Mouse (Mus musculus) heart, postnatal 4 days (tissue): ENCODE results near the gene R3hdm4. TPM values are rescaled to one million over a fixed set of nuclear protein-coding genes. Genes with fewer than 3 reads are reported as not detected.
"Not testable (repeated sequence)": the region's sequence is repeated elsewhere in the genome, so short reads cannot be mapped to it uniquely, and the experiment has no call there.

Experiments used
- DNase-seq: peaks from one replicate; pipeline ENCODE4 v3.0.0; 2021
- total RNA-seq, 2 experiments: library from RNA; stranded (reverse); gene quantifications; 2 replicates each; pipeline ENCODE4 v1.2.3; 2021

R3hdm4 gene
- total RNA-seq, 2 experiments from 2014 or later: 91.0 to 100 TPM

GRCm38 (mm10) chr10:79897316-79898245, 23.4 kb downstream of the R3hdm4 start:
- DNase-seq: no peak

- DNase-seq: no peak
Observed at GRCm38 (mm10) chr10:79896814-79897213, 24.2 kb downstream of the R3hdm4 start.

- DNase-seq: no peak
Observed at GRCm38 (mm10) chr10:79896306-79896705, 24.7 kb downstream of the R3hdm4 start.

- peak; percentile 84 for DNase-seq
Observed at GRCm38 (mm10) chr10:79892451-79893118, 28.4 kb downstream of the R3hdm4 start.

- DNase-seq: no peak
Observed at GRCm38 (mm10) chr10:79890670-79891069, 30.3 kb downstream of the R3hdm4 start, which contains the start of gene Cfd. Gene Cfd (plus strand): TSS chr10:79890853.

GRCm38 (mm10) chr10:79889386-79889785, 31.6 kb downstream of the R3hdm4 start:
- no peak for DNase-seq

- no peak for DNase-seq
Observed at GRCm38 (mm10) chr10:79886611-79887010, 34.4 kb downstream of the R3hdm4 start.

- DNase-seq: no peak
Observed at GRCm38 (mm10) chr10:79886054-79886453, 35.0 kb downstream of the R3hdm4 start, which contains the start of gene Elane. Gene Elane (plus strand): TSS chr10:79886247.

- not testable (repeated sequence) for DNase-seq
Observed at GRCm38 (mm10) chr10:79884938-79885337, 36.1 kb downstream of the R3hdm4 start.

- DNase-seq: peak; percentile 77
Observed at GRCm38 (mm10) chr10:79884446-79884845, 36.6 kb downstream of the R3hdm4 start.

GRCm38 (mm10) chr10:79883297-79884084, 37.5 kb downstream of the R3hdm4 start:
- DNase-seq: peak; percentile 88

GRCm38 (mm10) chr10:79881981-79882380, 39.0 kb downstream of the R3hdm4 start:
- peak; percentile 40 for DNase-seq

- DNase-seq: no peak
Observed at GRCm38 (mm10) chr10:79880721-79881120, 40.3 kb downstream of the R3hdm4 start.

GRCm38 (mm10) chr10:79879527-79879926, 41.5 kb downstream of the R3hdm4 start:
- no peak for DNase-seq

GRCm38 (mm10) chr10:79877757-79878156, 43.3 kb downstream of the R3hdm4 start:
- DNase-seq: peak; percentile 42

- no peak for DNase-seq
Observed at GRCm38 (mm10) chr10:79877174-79877573, 43.8 kb downstream of the R3hdm4 start.

- no peak for DNase-seq
Observed at GRCm38 (mm10) chr10:79874290-79874862, 46.6 kb downstream of the R3hdm4 start, which contains the start of the genes Prtn3 and Plppr3. Gene Prtn3 (plus strand): TSS chr10:79874476. Gene Plppr3 (minus strand): TSS chr10:79874634.

- DNase-seq: no peak
Observed at GRCm38 (mm10) chr10:79873715-79874289, 47.2 kb downstream of the R3hdm4 start.

- DNase-seq: no peak
Observed at GRCm38 (mm10) chr10:79873313-79873712, 47.7 kb downstream of the R3hdm4 start.

- no peak for DNase-seq
Observed at GRCm38 (mm10) chr10:79872862-79873261, 48.1 kb downstream of the R3hdm4 start.

GRCm38 (mm10) chr10:79871845-79872244, 49.2 kb downstream of the R3hdm4 start:
- no peak for DNase-seq

- DNase-seq: no peak
Observed at GRCm38 (mm10) chr10:79866601-79867000, 54.4 kb downstream of the R3hdm4 start.
